Mouse (Mus musculus): ENCODE measurements around the gene Zdhhc5. TPM values are rescaled to one million over a fixed set of nuclear protein-coding genes. Genes with fewer than 3 reads are reported as not detected.
A peak's percentile ranks its signal among the peaks of the same experiment; 100 is the strongest.

The Zdhhc5 gene
- total and polyA plus RNA-seq, 2 experiments from 2014 or later: 13.1 to 27.5 TPM

DNA sequence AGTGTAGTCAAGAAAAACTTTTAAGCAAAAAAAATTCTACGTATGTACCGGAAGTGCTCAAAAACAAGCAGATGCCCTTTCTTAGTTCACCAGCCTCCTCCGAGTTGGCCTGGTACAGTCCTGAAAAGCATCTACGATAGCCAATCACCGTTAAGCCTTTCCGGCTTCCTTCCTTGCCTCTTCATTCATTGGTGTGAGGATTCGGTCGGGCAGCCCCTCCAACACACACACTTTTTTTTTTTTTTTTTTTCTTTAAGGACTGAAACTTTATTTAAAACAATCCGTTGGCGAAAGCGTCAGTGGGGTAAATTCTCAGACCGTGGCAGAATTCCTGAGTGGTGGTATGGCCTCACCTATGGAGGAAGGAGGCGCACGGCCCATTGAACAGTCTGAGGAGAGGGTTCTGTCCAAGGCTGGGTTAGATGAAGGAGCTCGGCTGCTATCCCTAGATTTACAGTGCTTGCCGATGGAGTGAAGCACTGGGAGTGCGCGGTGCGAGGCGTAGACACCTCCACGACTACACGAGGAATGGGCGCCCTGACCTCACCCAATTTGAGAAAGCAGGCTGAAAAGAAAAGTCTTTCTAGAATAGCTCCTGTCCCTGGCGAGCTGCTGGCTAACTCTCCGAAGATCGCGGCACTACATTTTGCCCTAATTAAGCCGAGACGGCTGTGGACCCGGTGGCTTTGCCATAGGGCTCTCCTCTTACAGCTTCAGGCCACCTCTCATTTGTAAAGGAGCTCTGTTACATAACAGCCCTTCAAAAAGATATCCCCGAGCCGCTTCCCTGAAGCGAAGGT, 782 bp upstream of the Zdhhc5 start:
- no peaks in the 10 kb centered on the region for H3K36me3 ChIP-seq (ENCODE audit: insufficient read depth)
- under 1% methylated on average over 33 of the region's 33 CpGs for WGBS
- DNase-seq (no peak), ATAC-seq (peak; percentile 95)
- peak overlapping the region; percentile 94 for H3K4me3 ChIP-seq (ENCODE audit: low read depth, low read length)
- H3K9me3 ChIP-seq (ENCODE audit: low read length): no peaks in the 10 kb centered on the region
- no peaks in the 10 kb centered on the region for H3K27me3 ChIP-seq (ENCODE audit: insufficient read depth, low read length)
- no peak for TF ChIP-seq CTCF (IDR thresholded peaks at IDR 0.05; ENCODE audit: low read depth)
- H3K4me1 ChIP-seq (ENCODE audit: insufficient read depth): peaks cover 6% of the 10 kb centered on the region; the same call in 1 of the 2 replicates
- H3K27ac ChIP-seq (ENCODE audit: low read depth, low read length): peak overlapping the region; percentile 97
- peak overlapping the region; percentile 59 for H3K9ac ChIP-seq
- peak overlapping the region; percentile 69 for H3K4me2 ChIP-seq (ENCODE audit: low read depth)

DNA sequence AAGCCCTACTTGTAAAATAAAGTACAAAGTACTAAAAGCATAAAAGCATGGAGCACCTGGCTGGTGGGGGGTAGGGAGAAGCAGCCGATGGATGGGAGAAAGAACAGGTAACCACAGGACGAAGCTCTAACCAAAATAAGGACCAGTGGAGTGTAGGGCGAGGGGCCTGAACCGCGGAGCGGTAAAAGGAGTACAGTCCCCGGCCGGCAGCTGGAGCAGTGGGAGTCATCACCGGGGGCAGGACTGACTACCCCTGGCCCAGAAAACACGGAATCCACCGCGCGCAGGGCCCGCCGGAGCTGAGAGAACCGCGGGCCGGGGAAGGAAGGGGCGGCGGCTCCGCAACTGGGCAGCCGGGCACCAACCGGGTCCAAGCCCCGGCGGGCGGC, 564 bp downstream of the Zdhhc5 start:
- peaks cover 6% of the 10 kb centered on the region; the same call in 1 of the 2 replicates for H3K4me1 ChIP-seq (ENCODE audit: insufficient read depth)
- H3K9ac ChIP-seq: peak overlapping the region; percentile 90
- peak overlapping the region; percentile 94 for H3K4me3 ChIP-seq (ENCODE audit: low read depth, low read length)
- no peak for TF ChIP-seq CTCF (IDR thresholded peaks at IDR 0.05; ENCODE audit: low read depth)
- no peaks in the 10 kb centered on the region for H3K27me3 ChIP-seq (ENCODE audit: insufficient read depth, low read length)
- H3K36me3 ChIP-seq (ENCODE audit: insufficient read depth): peaks cover 10% of the 10 kb centered on the region
- under 1% methylated on average over 24 of the region's 26 CpGs for WGBS
- ATAC-seq (peak; percentile 4; the same call in 1 of the 2 replicates), DNase-seq (no peak)
- peak overlapping the region; percentile 76 for H3K4me2 ChIP-seq (ENCODE audit: low read depth)
- peak overlapping the region; percentile 97 for H3K27ac ChIP-seq (ENCODE audit: low read depth, low read length)
- no peaks in the 10 kb centered on the region for H3K9me3 ChIP-seq (ENCODE audit: low read length)

DNA sequence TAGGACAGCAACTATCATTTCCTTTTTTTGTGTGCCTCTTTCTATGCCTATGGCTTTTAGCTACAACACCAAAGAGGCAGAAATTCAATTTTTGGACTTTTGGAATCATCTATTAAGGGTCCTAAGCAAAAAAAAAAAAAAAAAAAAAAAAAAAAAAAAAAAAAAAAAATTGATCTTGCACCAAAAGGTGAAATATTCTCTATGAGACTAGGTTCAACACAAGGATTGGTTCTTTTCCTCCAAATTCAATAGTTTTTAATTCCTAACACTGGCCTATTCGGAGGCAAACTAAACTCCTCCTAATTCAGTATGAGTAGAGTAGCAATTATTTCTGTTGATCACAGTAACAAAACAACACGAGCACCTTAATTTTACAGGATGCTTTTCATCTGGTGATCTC, 3.1 kb downstream of the Zdhhc5 start:
- ATAC-seq (no peak), DNase-seq (no peak)
- WGBS: 82% methylated on average over 2 of the region's 2 CpGs

DNA sequence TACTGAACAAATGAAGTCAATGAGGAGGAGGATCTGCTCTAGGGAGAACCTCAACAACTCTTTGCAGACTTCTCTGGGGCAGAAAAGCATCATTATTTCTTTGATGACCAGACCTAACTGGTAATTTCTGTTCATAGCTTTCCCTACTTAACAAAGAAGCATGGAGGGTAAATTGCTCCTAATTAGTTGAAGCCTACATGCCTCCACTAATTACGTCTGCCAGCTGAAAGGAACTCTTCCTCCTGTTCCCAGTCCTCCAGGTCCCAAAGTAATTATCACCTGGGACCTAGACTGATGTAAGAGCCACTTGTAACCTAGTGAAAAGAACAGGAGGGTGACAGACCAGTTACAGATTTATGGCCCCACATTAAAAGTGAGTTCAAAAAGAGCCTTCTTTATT, 7.5 kb downstream of the Zdhhc5 start:
- 0 out of 2 replicates have a peak, but pooled peaks cover 3% of the 10 kb centered on the region for H3K4me1 ChIP-seq (ENCODE audit: insufficient read depth)
- H3K9ac ChIP-seq: no peak overlapping the region
- WGBS: 10% methylated on average over 1 of the region's 1 CpGs
- no peak overlapping the region for H3K4me3 ChIP-seq (ENCODE audit: low read depth, low read length)
- no peaks in the 10 kb centered on the region for H3K9me3 ChIP-seq (ENCODE audit: low read length)
- TF ChIP-seq CTCF (IDR thresholded peaks at IDR 0.05; ENCODE audit: low read depth): no peak
- peaks cover 28% of the 10 kb centered on the region for H3K36me3 ChIP-seq (ENCODE audit: insufficient read depth)
- ATAC-seq: no peak
- no peaks in the 10 kb centered on the region for H3K27me3 ChIP-seq (ENCODE audit: insufficient read depth, low read length)
- H3K27ac ChIP-seq (ENCODE audit: low read depth, low read length): no peak overlapping the region
- no peak overlapping the region for H3K4me2 ChIP-seq (ENCODE audit: low read depth)
- no peak for DNase-seq

More for the DNA sequence above, 3.1 kb downstream of the Zdhhc5 start:
- no peak overlapping the region for H3K27ac ChIP-seq (ENCODE audit: low read depth, low read length)
- H3K36me3 ChIP-seq (ENCODE audit: insufficient read depth): peaks cover 16% of the 10 kb centered on the region
- H3K4me2 ChIP-seq (ENCODE audit: low read depth): no peak overlapping the region
- no peak overlapping the region for H3K9ac ChIP-seq
- H3K4me1 ChIP-seq (ENCODE audit: insufficient read depth): peaks cover 9% of the 10 kb centered on the region; the same call in 1 of the 2 replicates
- no peak overlapping the region for H3K4me3 ChIP-seq (ENCODE audit: low read depth, low read length)
- H3K9me3 ChIP-seq (ENCODE audit: low read length): no peaks in the 10 kb centered on the region
- H3K27me3 ChIP-seq (ENCODE audit: insufficient read depth, low read length): no peaks in the 10 kb centered on the region
- TF ChIP-seq CTCF (IDR thresholded peaks at IDR 0.05; ENCODE audit: low read depth): no peak

DNA sequence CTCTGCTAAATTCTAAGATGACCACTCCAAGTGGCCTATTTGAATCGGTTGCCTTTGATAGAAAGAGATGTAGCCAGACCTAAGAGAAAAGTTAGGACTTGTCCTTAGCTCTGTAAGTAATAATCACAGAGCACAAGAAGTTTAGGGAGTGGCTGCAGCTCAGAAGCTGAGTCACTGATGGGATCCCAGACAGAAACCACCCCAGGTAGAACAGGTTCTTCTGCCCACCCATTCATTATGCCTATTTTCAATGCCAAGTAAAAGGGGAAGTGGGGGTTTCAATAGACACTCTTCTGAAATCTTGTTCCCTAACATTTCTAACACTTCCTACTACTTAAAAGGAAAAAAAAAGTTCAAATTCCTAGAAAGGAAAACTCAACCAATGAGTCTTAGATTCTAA, 9.7 kb downstream of the Zdhhc5 start:
- Histone ChIP-seq H3K27ac (ENCODE audit: low read depth, low read length) (no peak overlapping the region), H3K9ac (no peak overlapping the region), H3K4me2 (ENCODE audit: low read depth) (no peak overlapping the region), H3K4me1 (ENCODE audit: insufficient read depth) (0 out of 2 replicates have a peak, but pooled peaks cover 3% of the 10 kb centered on the region), H3K27me3 (ENCODE audit: insufficient read depth, low read length) (no peaks in the 10 kb centered on the region), H3K9me3 (ENCODE audit: low read length) (no peaks in the 10 kb centered on the region), H3K36me3 (ENCODE audit: insufficient read depth) (peaks cover 24% of the 10 kb centered on the region), H3K4me3 (ENCODE audit: low read depth, low read length) (no peak overlapping the region)
- ATAC-seq (no peak), DNase-seq (no peak)
- WGBS: 94% methylated on average over 1 of the region's 1 CpGs
- no peak for TF ChIP-seq CTCF (IDR thresholded peaks at IDR 0.05; ENCODE audit: low read depth)

DNA sequence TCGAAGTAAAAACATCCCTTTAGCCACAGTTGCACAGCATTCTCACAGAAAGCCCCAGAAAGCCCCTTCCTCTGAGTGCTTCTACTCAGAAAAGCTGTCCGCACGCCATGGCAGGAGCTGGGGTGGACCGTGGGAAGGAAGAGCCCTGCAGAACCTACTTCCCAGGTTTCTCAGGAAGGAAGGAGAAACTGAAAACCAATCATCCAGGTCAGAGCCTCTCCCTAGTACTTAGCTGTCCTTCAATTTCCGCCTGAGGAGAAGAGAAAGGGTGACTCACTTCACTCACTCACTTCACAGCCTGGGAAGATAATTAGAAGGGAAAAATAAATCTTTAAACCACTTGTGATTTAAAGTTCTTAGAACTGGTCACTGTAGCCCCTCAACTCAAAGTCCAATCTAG, 10.7 kb downstream of the Zdhhc5 start:
- H3K27ac ChIP-seq (ENCODE audit: low read depth, low read length): no peak overlapping the region
- H3K9ac ChIP-seq: no peak overlapping the region
- H3K27me3 ChIP-seq (ENCODE audit: insufficient read depth, low read length): no peaks in the 10 kb centered on the region
- no peaks in the 10 kb centered on the region for H3K9me3 ChIP-seq (ENCODE audit: low read length)
- H3K4me2 ChIP-seq (ENCODE audit: low read depth): no peak overlapping the region
- H3K4me3 ChIP-seq (ENCODE audit: low read depth, low read length): no peak overlapping the region
- TF ChIP-seq CTCF (IDR thresholded peaks at IDR 0.05; ENCODE audit: low read depth): no peak
- DNase-seq (no peak), ATAC-seq (no peak)
- 77% methylated on average over 5 of the region's 5 CpGs for WGBS
- H3K36me3 ChIP-seq (ENCODE audit: insufficient read depth): peaks cover 18% of the 10 kb centered on the region
- H3K4me1 ChIP-seq (ENCODE audit: insufficient read depth): 0 out of 2 replicates have a peak, but pooled peaks cover 3% of the 10 kb centered on the region

DNA sequence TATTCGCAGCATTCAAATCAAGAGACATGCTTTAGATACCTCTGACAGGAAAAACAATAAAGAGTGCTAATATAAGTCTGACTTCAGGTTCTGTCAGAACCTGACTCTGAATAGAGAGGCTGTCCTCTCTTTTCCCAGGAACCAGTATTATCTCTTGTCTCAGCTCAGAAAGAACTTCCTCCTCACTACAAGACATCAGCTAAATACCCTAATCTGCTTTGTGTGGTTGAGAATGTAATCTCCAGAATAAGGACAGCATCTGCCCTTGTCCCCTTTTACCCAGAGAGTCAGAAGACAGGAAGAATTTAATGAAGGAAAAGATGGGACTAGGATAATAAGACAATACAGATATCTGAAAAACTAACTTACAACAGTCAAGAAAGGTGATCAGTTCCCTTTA, 11.5 kb downstream of the Zdhhc5 start:
- no peaks in the 10 kb centered on the region for H3K4me1 ChIP-seq (ENCODE audit: insufficient read depth)
- ATAC-seq: no peak
- no peak overlapping the region for H3K4me3 ChIP-seq (ENCODE audit: low read depth, low read length)
- H3K4me2 ChIP-seq (ENCODE audit: low read depth): no peak overlapping the region
- no peaks in the 10 kb centered on the region for H3K27me3 ChIP-seq (ENCODE audit: insufficient read depth, low read length)
- H3K9me3 ChIP-seq (ENCODE audit: low read length): no peaks in the 10 kb centered on the region
- TF ChIP-seq CTCF (IDR thresholded peaks at IDR 0.05; ENCODE audit: low read depth): no peak
- H3K36me3 ChIP-seq (ENCODE audit: insufficient read depth): peaks cover 14% of the 10 kb centered on the region
- no peak overlapping the region for H3K27ac ChIP-seq (ENCODE audit: low read depth, low read length)
- H3K9ac ChIP-seq: no peak overlapping the region
- 93% methylated on average over 1 of the region's 1 CpGs for WGBS
- DNase-seq: no peak
